In genomic region chr7:142446264-142446663, GRCm38 (mm10) we compare ENCODE assay signal across 26 mouse cellular contexts. TPM values are rescaled to one million over a fixed set of nuclear protein-coding genes. Genes with fewer than 3 reads are reported as not detected.
"Had no signal": no experiment of that assay in that cellular context is flagged by ENCODE, and none has a peak within 500 bp of the region (broad histone marks: within the 10 kb centered on the region; RNA-seq: fewer than 3 reads in every experiment).

No protein-coding gene starts in this region.

- H3K36me3 ChIP-seq: lung, embryonic 15.5 days; midbrain, embryonic 13.5 days; midbrain, embryonic 15.5 days; neural tube, embryonic 13.5 days; neural tube, embryonic 15.5 days had no signal

- DNase-seq: liver, postnatal 0 days; lung, adult 2 months; lung, postnatal 14 days; lung, postnatal 36 days; retina, postnatal 1 day; right cerebral cortex, adult 18-20 months; right cerebral cortex, postnatal 25 days; right cerebral cortex, postnatal 4 days; spleen, adult 18-20 months; thymus, adult 2 months; thymus, postnatal 25 days had no signal

- H3K9me3 ChIP-seq: lung, embryonic 15.5 days; megakaryocyte, embryonic 14.5 days; midbrain, embryonic 13.5 days; midbrain, embryonic 15.5 days; neural tube, embryonic 13.5 days; neural tube, embryonic 15.5 days had no signal

- H3K27me3 ChIP-seq: lung, embryonic 15.5 days; midbrain, embryonic 13.5 days; midbrain, embryonic 15.5 days; neural tube, embryonic 13.5 days; neural tube, embryonic 15.5 days had no signal

- H3K4me2 ChIP-seq: lung, embryonic 15.5 days; midbrain, embryonic 11.5 days; midbrain, embryonic 13.5 days; midbrain, embryonic 15.5 days; neural tube, embryonic 13.5 days; neural tube, embryonic 15.5 days had no signal

- H3K9ac ChIP-seq: liver, postnatal 0 days; lung, embryonic 15.5 days; midbrain, embryonic 13.5 days; midbrain, embryonic 15.5 days; neural tube, embryonic 13.5 days; neural tube, embryonic 15.5 days had no signal

- H3K4me1 ChIP-seq: midbrain, embryonic 13.5 days; midbrain, embryonic 15.5 days; neural tube, embryonic 13.5 days; neural tube, embryonic 15.5 days had no signal

- H3K4me3 ChIP-seq: lung, embryonic 15.5 days; megakaryocyte, embryonic 14.5 days; midbrain, embryonic 13.5 days; midbrain, embryonic 15.5 days; neural tube, embryonic 13.5 days; neural tube, embryonic 15.5 days had no signal

- H3K27ac ChIP-seq: lung, embryonic 15.5 days; macrophage; midbrain, embryonic 13.5 days; midbrain, embryonic 15.5 days; neural tube, embryonic 13.5 days; neural tube, embryonic 15.5 days had no signal

- ATAC-seq: liver, postnatal 0 days; lung, postnatal 0 days; midbrain, embryonic 13.5 days; midbrain, embryonic 15.5 days had no signal

RNA-seq across cellular contexts. Expression of gene Tnni2, which starts 4.7 kb away (rescaled TPM):
- total RNA-seq: midbrain, postnatal 0 days had no signal
- polyA plus RNA-seq: testis, adult 2 months had no signal

RNA-seq across cellular contexts. Expression of gene Syt8, which starts 11.6 kb away (rescaled TPM):
- total RNA-seq: megakaryocyte progenitor cell, adult 5-6 weeks; midbrain, postnatal 0 days; monocyte, adult 5-6 weeks had no signal
- polyA plus RNA-seq: liver, postnatal 0 days; midbrain, embryonic 11.5 days; midbrain, embryonic 13.5 days; midbrain, embryonic 15.5 days; midbrain, postnatal 0 days; neural tube, embryonic 11.5 days; neural tube, embryonic 13.5 days had no signal

RNA-seq across cellular contexts. Expression of gene Tnnt3, which starts 52.4 kb away (rescaled TPM):
- total RNA-seq: megakaryocyte progenitor cell, adult 5-6 weeks had no signal
- polyA plus RNA-seq: macrophage; small intestine, adult 2 months; testis, adult 2 months had no signal
